Mouse (Mus musculus) lung, postnatal 14 days (tissue): Measurements from ENCODE around the gene Enc1.

Experiments used
- DNase-seq: peaks from one replicate; pipeline ENCODE4 v3.0.0; 2021

Enc1 gene

GRCm38 (mm10) chr13:97240965-97241786 lies at the start of gene Enc1:
TSS of gene Enc1 (plus strand) at chr13:97241105.
- DNase-seq, result peak; percentile 92

GRCm38 (mm10) chr13:97192649-97193048 lies 48.3 kb upstream of the Enc1 start:
- DNase-seq, result no peak

- DNase-seq, result peak; percentile 70
Observed at GRCm38 (mm10) chr13:97193420-97193819, 47.5 kb upstream of the Enc1 start.

GRCm38 (mm10) chr13:97196186-97196924 lies 44.5 kb upstream of the Enc1 start:
- DNase-seq, result no peak

GRCm38 (mm10) chr13:97196925-97197218 lies 44.0 kb upstream of the Enc1 start:
- DNase-seq, result no peak

GRCm38 (mm10) chr13:97197932-97198562 lies 42.9 kb upstream of the Enc1 start, which contains the start of gene Hexb:
TSS of gene Hexb (minus strand) at chr13:97198357.
- peak; percentile 92 for DNase-seq

DNA sequence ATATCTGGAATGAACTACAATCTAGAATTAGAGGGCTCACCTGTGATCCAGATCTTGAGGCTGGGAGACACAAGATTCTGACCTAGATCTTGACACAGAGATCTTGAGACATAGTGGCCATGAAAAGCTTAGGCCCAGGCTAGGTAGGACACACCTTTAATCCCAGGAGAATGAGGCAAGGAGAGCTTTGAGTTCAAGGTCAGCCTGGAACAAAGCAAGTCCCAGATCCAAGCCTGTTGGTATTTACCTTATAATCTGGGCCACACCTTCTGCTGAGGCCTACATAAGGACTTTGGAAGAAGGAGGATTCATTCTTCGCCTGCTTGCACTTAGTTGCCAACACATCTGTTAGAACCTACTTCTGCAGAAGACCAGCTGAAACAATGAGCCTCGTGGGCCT lies 41.8 kb upstream of the Enc1 start:
- no peak for DNase-seq

- DNase-seq, result no peak
Observed at GRCm38 (mm10) chr13:97201076-97201475, 39.8 kb upstream of the Enc1 start.

GRCm38 (mm10) chr13:97201896-97202295 lies 39.0 kb upstream of the Enc1 start:
- DNase-seq, result no peak

GRCm38 (mm10) chr13:97205052-97205701 lies 35.7 kb upstream of the Enc1 start:
- peak; percentile 88 for DNase-seq

- DNase-seq, result no peak
Observed at GRCm38 (mm10) chr13:97206046-97206445, 34.9 kb upstream of the Enc1 start.

GRCm38 (mm10) chr13:97207472-97208111 lies 33.3 kb upstream of the Enc1 start:
- DNase-seq, result no peak

GRCm38 (mm10) chr13:97208112-97208478 lies 32.8 kb upstream of the Enc1 start:
- peak; percentile 19 for DNase-seq

DNA sequence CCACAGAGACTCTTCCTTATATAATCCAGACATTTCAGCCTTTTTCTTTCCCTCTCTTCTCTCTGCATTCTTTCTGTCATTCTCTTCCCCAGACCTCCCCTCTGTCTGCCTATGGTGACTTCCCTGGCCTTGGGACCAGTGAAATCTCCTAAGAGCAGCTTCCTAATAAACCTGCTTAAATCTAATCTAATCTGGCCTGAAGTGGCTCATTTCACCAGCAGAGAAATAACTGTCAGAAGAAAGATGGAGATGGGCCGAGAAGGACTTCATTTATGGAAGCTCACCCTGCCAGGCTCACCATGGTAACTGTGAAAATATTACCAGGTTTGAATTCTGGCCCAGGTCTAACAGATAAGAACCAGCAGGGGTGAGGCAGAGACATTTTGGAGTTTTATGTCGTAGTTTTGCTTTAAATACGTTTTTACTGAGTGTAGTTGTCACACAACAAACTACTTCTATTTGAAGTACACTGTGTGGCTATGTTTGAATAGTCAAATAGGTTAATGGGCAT lies 32.4 kb upstream of the Enc1 start:
- no peak for DNase-seq

- no peak for DNase-seq
Observed at GRCm38 (mm10) chr13:97214583-97215268, 26.2 kb upstream of the Enc1 start.

GRCm38 (mm10) chr13:97215563-97215962 lies 25.3 kb upstream of the Enc1 start:
- DNase-seq, result no peak

GRCm38 (mm10) chr13:97216196-97216595 lies 24.7 kb upstream of the Enc1 start:
- no peak for DNase-seq

DNA sequence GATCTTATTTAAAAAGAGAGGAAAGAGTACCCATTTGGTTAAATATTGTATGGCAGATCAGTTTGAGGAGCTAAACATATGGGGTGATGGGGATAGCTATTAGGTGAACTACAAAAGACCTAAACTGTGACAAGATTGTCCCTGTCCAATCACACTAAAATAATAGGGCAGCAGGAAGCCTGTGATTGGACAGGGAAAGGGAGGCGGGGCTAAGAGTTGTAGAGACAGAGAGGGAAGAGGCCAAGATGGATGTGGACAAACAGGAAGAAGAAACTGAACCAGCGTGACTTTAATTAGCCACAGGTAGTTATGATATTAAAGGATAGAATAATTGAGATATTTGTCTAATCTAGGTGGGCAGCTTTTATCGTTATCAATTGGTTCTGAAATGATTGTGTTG lies 20.9 kb upstream of the Enc1 start:
- DNase-seq, result no peak

DNA sequence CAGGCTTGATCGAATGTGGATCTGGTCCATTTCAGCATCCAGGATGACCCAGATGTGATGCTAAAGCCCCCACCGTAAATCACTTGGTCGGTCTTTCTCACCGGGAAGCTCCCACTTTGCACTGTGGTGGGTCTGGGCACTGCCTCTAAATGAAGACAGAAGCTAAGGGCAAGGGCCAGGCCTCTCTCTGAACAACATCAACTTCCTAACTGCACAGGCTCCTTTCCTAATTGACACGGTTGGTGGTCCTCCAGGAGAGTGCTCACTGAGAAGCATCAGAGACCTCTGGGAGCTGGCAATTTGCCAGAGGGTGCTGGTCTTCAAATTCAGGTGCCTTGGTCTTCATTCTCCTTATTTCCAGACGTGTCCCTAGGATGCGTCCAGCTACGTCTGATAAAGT lies 17.0 kb upstream of the Enc1 start:
- no peak for DNase-seq

DNA sequence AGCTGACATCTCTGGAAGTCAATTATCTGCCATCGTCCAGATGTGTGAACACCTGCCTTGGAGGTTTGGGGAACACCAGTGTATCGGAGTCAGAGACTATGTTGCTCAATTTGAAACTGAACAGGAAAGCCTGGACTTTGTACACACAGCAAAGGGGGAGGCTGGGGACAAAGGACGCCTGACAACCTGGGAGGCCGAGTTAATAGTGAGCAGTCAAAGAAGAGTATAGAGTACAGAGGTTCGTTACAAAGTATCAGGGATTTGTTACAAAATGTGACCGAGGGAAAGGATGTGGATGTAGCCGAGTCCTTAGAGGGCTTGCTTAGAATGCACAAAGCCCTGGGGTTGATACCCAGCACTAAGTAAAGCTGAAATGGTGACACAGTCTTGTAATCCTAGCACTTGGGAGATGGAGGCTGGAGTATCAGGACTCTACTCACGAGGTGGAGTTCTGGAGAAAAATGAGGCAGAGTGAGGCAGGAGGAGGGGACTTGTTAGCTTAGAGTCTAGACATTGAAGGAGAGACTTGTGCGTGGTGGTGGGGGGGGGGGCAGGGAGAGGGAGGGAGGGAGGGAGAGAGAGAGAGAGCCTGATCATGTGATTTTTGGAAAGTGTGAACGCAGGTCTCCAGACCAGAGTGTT lies 16.4 kb upstream of the Enc1 start:
- no peak for DNase-seq

- no peak for DNase-seq
Observed at GRCm38 (mm10) chr13:97225130-97225529, 15.8 kb upstream of the Enc1 start.

DNA sequence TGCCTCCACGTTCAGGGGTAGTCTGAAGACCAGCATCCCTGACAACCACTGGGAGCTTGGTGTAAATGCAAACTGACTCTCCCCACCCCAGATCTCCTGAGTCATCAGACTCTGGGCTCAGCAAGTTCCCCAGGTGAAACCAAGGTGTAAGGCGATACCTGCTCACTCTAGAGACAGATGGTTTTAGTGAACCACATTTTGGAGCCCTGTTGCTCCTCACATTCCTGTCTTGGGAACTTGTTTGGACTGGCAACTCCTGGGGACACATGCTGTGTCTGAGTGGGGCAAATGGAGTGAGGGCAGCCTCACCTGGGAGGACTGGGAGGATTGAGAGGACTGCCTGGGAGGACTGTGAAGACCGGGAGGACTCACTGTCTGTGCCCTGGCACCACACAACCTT lies 13.1 kb upstream of the Enc1 start:
- DNase-seq, result no peak
